Mouse (Mus musculus) lung, embryonic 14.5 days (tissue): Measurements from ENCODE around the gene Pth2. TPM values are rescaled to one million over a fixed set of nuclear protein-coding genes. Genes with fewer than 3 reads are reported as not detected.
"Not testable (repeated sequence)": the region's sequence is repeated elsewhere in the genome, so short reads cannot be mapped to it uniquely, and the experiment has no call there.

Source experiments
- ATAC-seq: fragments of 200-750 bp; cut with Nextera tagmentation; 2 replicates; pipeline ENCODE4 v1.8.0; 2017; ENCODE audit warnings: mild to moderate bottlenecking, moderate TSS enrichment, moderate library complexity; ENCODE audit not compliant: insufficient read depth
- DNase-seq: peaks from one replicate; pipeline ENCODE4 v3.0.0-alpha.2; 2015
- H3K27ac ChIP-seq: fragments of 300-500 bp; sonication (generic); 2 replicates; pipeline ENCODE4 v1.5.1; 2014; ENCODE audit warnings: low read depth, mild to moderate bottlenecking, moderate library complexity
- H3K27me3 ChIP-seq: fragments of 300-500 bp; sonication (generic); 2 replicates; pipeline ENCODE4 v1.6.1; 2014; ENCODE audit warnings: low read length, control low read depth; ENCODE audit not compliant: insufficient read depth
- H3K36me3 ChIP-seq: fragments of 300-500 bp; sonication (generic); 2 replicates; pipeline ENCODE4 v1.6.1; 2014; ENCODE audit warnings: control low read depth; ENCODE audit not compliant: insufficient read depth
- H3K4me1 ChIP-seq: fragments of 300-500 bp; sonication (generic); 2 replicates; pipeline ENCODE4 v1.6.1; 2014; ENCODE audit warnings: antibody characterized with exemption, control low read depth; ENCODE audit not compliant: insufficient read depth
- H3K4me2 ChIP-seq: fragments of 300-500 bp; sonication (generic); 2 replicates; pipeline ENCODE4 v1.6.1; 2014; ENCODE audit warnings: mild to moderate bottlenecking
- H3K4me3 ChIP-seq: fragments of 300-500 bp; sonication (generic); 2 replicates; pipeline ENCODE4 v1.5.1; 2014; ENCODE audit warnings: low read depth, low read length
- H3K9ac ChIP-seq: fragments of 300-500 bp; sonication (generic); 2 replicates; pipeline ENCODE4 v1.6.1; 2014
- H3K9me3 ChIP-seq: fragments of 300-500 bp; sonication (generic); 2 replicates; pipeline ENCODE4 v1.6.1; 2016; ENCODE audit warnings: low read depth, low read length, control low read depth
- CTCF ChIP-seq: IDR thresholded peaks from 2 replicates; pipeline ENCODE4 v1.5.1; 2016; ENCODE audit warnings: antibody characterized with exemption, low read depth
- WGBS: fragments of 180-500 bp; shearing (Covaris S2); extraction: QIAGEN DNeasy Blood & Tissue Kit; methylation state at CpG from one replicate; pipeline ENCODE4 v1.1.7; 2014; 5-methylcytosine and 5-hydroxymethylcytosine counted together
- polyA plus RNA-seq: library from polyadenylated mRNA; unstranded; fragments of >200 nt; fragmentation: Nextera tagmentation; extraction: Ambion mirVana; gene quantifications from 2 replicates; pipeline ENCODE4 v1.2.1, GENCODE M21; 2014

Pth2 gene
- polyA plus RNA-seq, 1 experiment from 2014 or later: not detected

- Histone ChIP-seq H3K9me3 (peaks cover 17% of the 10 kb centered on the region), H3K27me3 (peaks cover 65% of the 10 kb centered on the region)
- not testable (repeated sequence) for H3K36me3 ChIP-seq, H3K9ac ChIP-seq, H3K4me1 ChIP-seq, ATAC-seq, H3K4me3 ChIP-seq, H3K4me2 ChIP-seq, H3K27ac ChIP-seq, DNase-seq
- 75% methylated on average over 1 of the region's 1 CpGs for WGBS
- TF ChIP-seq CTCF: peak; percentile 55
Observed at GRCm38 (mm10) chr7:45173772-45174171, 7.0 kb upstream of the Pth2 start.

- Histone ChIP-seq H3K9me3 (peaks cover 7% of the 10 kb centered on the region; the same call in 1 of the 2 replicates), H3K4me2 (peak overlapping the region; percentile 26; the same call in 1 of the 2 replicates), H3K4me3 (peak overlapping the region; percentile 13; the same call in 1 of the 2 replicates), H3K9ac (no peak overlapping the region), H3K4me1 (no peaks in the 10 kb centered on the region), H3K27me3 (peaks cover 65% of the 10 kb centered on the region), H3K27ac (no peak overlapping the region), H3K36me3 (no peaks in the 10 kb centered on the region)
- no peak for TF ChIP-seq CTCF
- no peak for ATAC-seq
- 4% methylated on average over 29 of the region's 29 CpGs for WGBS
- DNase-seq: no peak
Observed at GRCm38 (mm10) chr7:45174567-45175280, 6.1 kb upstream of the Pth2 start.

- H3K9ac ChIP-seq: no peak overlapping the region
- ATAC-seq: no peak
- no peak overlapping the region for H3K4me3 ChIP-seq
- no peak for TF ChIP-seq CTCF
- H3K27ac ChIP-seq: no peak overlapping the region
- peaks cover 66% of the 10 kb centered on the region for H3K27me3 ChIP-seq
- H3K36me3 ChIP-seq: no peaks in the 10 kb centered on the region
- no peak for DNase-seq
- H3K4me1 ChIP-seq: no peaks in the 10 kb centered on the region
- 0 out of 2 replicates have a peak, but pooled peaks cover under 1% of the 10 kb centered on the region for H3K9me3 ChIP-seq
- H3K4me2 ChIP-seq: no peak overlapping the region
- WGBS: 5% methylated on average over 13 of the region's 13 CpGs
Observed at GRCm38 (mm10) chr7:45175398-45175797, 5.4 kb upstream of the Pth2 start.

- 1% methylated on average over 23 of the region's 23 CpGs for WGBS
- DNase-seq (no peak), ATAC-seq (no peak)
- no peak for TF ChIP-seq CTCF
- Histone ChIP-seq H3K9ac (no peak overlapping the region), H3K27ac (no peak overlapping the region), H3K4me3 (peak overlapping the region; percentile 17; the same call in 1 of the 2 replicates), H3K9me3 (no peaks in the 10 kb centered on the region), H3K27me3 (peaks cover 71% of the 10 kb centered on the region), H3K4me1 (no peaks in the 10 kb centered on the region), H3K36me3 (no peaks in the 10 kb centered on the region), H3K4me2 (peak overlapping the region; percentile 33)
Observed at GRCm38 (mm10) chr7:45175929-45176328, 4.9 kb upstream of the Pth2 start.

- H3K4me3 ChIP-seq: peak overlapping the region; percentile 17; the same call in 1 of the 2 replicates
- H3K9ac ChIP-seq: no peak overlapping the region
- H3K9me3 ChIP-seq: no peaks in the 10 kb centered on the region
- no peak for DNase-seq
- 3% methylated on average over 31 of the region's 31 CpGs for WGBS
- no peak for TF ChIP-seq CTCF
- peak overlapping the region; percentile 33 for H3K4me2 ChIP-seq
- ATAC-seq: no peak
- H3K36me3 ChIP-seq: no peaks in the 10 kb centered on the region
- peaks cover 76% of the 10 kb centered on the region for H3K27me3 ChIP-seq
- H3K4me1 ChIP-seq: no peaks in the 10 kb centered on the region
- H3K27ac ChIP-seq: no peak overlapping the region
Observed at GRCm38 (mm10) chr7:45176356-45176755, 4.4 kb upstream of the Pth2 start.

- WGBS: 18% methylated on average over 7 of the region's 7 CpGs
- TF ChIP-seq CTCF: no peak
- no peak overlapping the region for H3K27ac ChIP-seq
Observed at GRCm38 (mm10) chr7:45178550-45178949, 2.2 kb upstream of the Pth2 start.

GRCm38 (mm10) chr7:45179469-45179868 lies 1.3 kb upstream of the Pth2 start, which contains the start of gene Gfy:
Gfy (minus strand) TSS chr7:45179569.
- no peaks in the 10 kb centered on the region for H3K4me1 ChIP-seq
- WGBS: 22% methylated on average over 7 of the region's 7 CpGs
- DNase-seq (no peak), ATAC-seq (no peak)
- no peak within 1 kb of the TSS for H3K9ac ChIP-seq
- no peaks in the 10 kb centered on the region for H3K9me3 ChIP-seq
- H3K27ac ChIP-seq: no peak within 1 kb of the TSS
- no peaks in the 10 kb centered on the region for H3K36me3 ChIP-seq
- no peak within 1 kb of the TSS for H3K4me3 ChIP-seq
- H3K27me3 ChIP-seq: peaks cover 100% of the 10 kb centered on the region
- no peak for TF ChIP-seq CTCF
- no peak within 1 kb of the TSS for H3K4me2 ChIP-seq

More at GRCm38 (mm10) chr7:45178550-45178949, 2.2 kb upstream of the Pth2 start:
- ATAC-seq (no peak), DNase-seq (no peak)
- H3K4me3 ChIP-seq: no peak overlapping the region
- no peaks in the 10 kb centered on the region for H3K4me1 ChIP-seq
- no peak overlapping the region for H3K4me2 ChIP-seq
- H3K36me3 ChIP-seq: no peaks in the 10 kb centered on the region
- H3K9ac ChIP-seq: no peak overlapping the region
- peaks cover 98% of the 10 kb centered on the region for H3K27me3 ChIP-seq
- no peaks in the 10 kb centered on the region for H3K9me3 ChIP-seq
